Mouse (Mus musculus): Measurements from ENCODE around the gene Traf7.

The Traf7 gene

GRCm38 (mm10) chr17:24476022-24476776 lies 51.5 kb downstream of the Traf7 start:
- DNase-seq = no peak

GRCm38 (mm10) chr17:24475586-24475985 lies 52.2 kb downstream of the Traf7 start:
- no peak for DNase-seq

GRCm38 (mm10) chr17:24474557-24474956 lies 53.2 kb downstream of the Traf7 start:
- DNase-seq = no peak

- DNase-seq = no peak
Measured at GRCm38 (mm10) chr17:24473612-24474275, 54.0 kb downstream of the Traf7 start, which contains the start of gene Bricd5. Gene Bricd5, plus strand, starts transcription at chr17:24473884.

- DNase-seq = no peak
Measured at GRCm38 (mm10) chr17:24472512-24472911, 55.2 kb downstream of the Traf7 start.

- DNase-seq = peak; percentile 56
Measured at GRCm38 (mm10) chr17:24470701-24471527, 56.8 kb downstream of the Traf7 start.

- peak; percentile 100 for DNase-seq
Measured at GRCm38 (mm10) chr17:24469910-24470602, 57.7 kb downstream of the Traf7 start, which contains the start of the genes E4f1 and Pgp. Gene E4f1, minus strand, starts transcription at chr17:24470313. Gene Pgp, plus strand, starts transcription at chr17:24470392.

- DNase-seq = no peak
Measured at GRCm38 (mm10) chr17:24469336-24469909, 58.3 kb downstream of the Traf7 start.

GRCm38 (mm10) chr17:24468636-24469246 lies 59.0 kb downstream of the Traf7 start:
- no peak for DNase-seq

- DNase-seq = no peak
Measured at GRCm38 (mm10) chr17:24463374-24464133, 64.2 kb downstream of the Traf7 start.

GRCm38 (mm10) chr17:24462932-24463331 lies 64.8 kb downstream of the Traf7 start:
- DNase-seq = no peak

GRCm38 (mm10) chr17:24461580-24461979 lies 66.2 kb downstream of the Traf7 start:
- no peak for DNase-seq
